Mouse (Mus musculus): ENCODE data around the gene Acsl5. TPM values are rescaled to one million over a fixed set of nuclear protein-coding genes. Genes with fewer than 3 reads are reported as not detected.

Gene Acsl5
- polyA plus RNA-seq, 1 experiment = 10.5 TPM

DNA sequence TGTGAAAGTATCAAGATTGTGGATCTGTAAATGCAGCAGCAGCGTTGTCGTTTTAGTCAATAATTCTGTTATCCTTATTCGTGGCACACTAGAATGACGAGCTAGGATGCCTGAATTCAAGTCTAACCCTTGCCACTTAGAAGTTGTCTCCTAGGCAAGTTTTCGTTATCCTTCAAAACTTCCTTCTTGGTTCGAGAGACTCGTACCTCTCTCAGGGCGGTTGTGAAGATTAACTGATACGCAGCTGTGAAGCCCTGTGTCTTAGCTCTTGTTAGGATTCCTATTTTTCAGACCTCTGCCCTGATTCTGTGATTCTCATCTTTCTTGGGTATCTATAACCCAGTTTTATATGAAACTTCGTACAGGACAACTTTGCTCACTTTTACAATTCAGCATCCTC, 65.2 kb downstream of the Acsl5 start:
- Histone ChIP-seq H3K27me3 (ENCODE audit: control insufficient read depth, insufficient read depth, low read length) (no peaks in the 10 kb centered on the region), H3K27ac (ENCODE audit: insufficient read depth, low read length) (no peak overlapping the region), H3K4me1 (ENCODE audit: control insufficient read depth, insufficient read depth, insufficient read length) (no peaks in the 10 kb centered on the region; the same call in 1 of the 2 replicates), H3K4me3 (ENCODE audit: extremely low read depth, insufficient read depth, insufficient read length) (no peak overlapping the region), H3K36me3 (ENCODE audit: control insufficient read depth, insufficient read depth, low read length) (0 out of 2 replicates have a peak, but pooled peaks cover 2% of the 10 kb centered on the region)
- TF ChIP-seq CTCF (IDR thresholded peaks at IDR 0.05; ENCODE audit: extremely low read depth, insufficient read depth, insufficient read length, insufficient replicate concordance) = no peak
- TF ChIP-seq POLR2A (IDR thresholded peaks at IDR 0.05; ENCODE audit: low read depth, low read length) = no peak
- 28% methylated on average over 10 of the region's 10 CpGs for WGBS
- DNase-seq (ENCODE audit: low read depth in 1 of 2, low spot score in 2 of 2) = no peak

DNA sequence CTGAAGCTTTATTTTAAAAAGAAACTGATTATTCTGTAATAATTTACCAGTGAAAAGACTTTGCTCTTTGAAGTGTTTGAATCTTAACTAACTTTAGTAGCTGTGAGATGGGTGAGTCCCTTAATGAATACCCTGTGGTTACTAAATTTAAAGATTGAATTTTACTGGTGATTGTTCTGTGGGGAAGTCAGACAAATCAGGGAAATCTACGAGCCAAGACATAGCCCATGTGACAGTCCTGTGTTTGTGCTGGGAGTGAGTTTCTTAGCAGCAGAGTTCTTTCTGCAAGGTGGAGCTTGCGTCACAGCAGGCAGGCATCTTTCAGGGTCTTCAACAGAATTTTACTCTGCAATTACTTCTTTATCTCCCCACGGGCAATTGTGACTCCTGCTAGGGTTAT, 67.3 kb downstream of the Acsl5 start:
- no peak for DNase-seq (ENCODE audit: low read depth in 1 of 2, low spot score in 2 of 2)
- 79% methylated on average over 3 of the region's 3 CpGs for WGBS
- H3K4me1 ChIP-seq (ENCODE audit: control insufficient read depth, insufficient read depth, insufficient read length) = no peaks in the 10 kb centered on the region; the same call in 1 of the 2 replicates
- H3K27me3 ChIP-seq (ENCODE audit: control insufficient read depth, insufficient read depth, low read length) = no peaks in the 10 kb centered on the region
- no peak overlapping the region for H3K27ac ChIP-seq (ENCODE audit: insufficient read depth, low read length)
- no peak overlapping the region for H3K4me3 ChIP-seq (ENCODE audit: extremely low read depth, insufficient read depth, insufficient read length)
- H3K36me3 ChIP-seq (ENCODE audit: control insufficient read depth, insufficient read depth, low read length) = peaks cover 5% of the 10 kb centered on the region
- TF ChIP-seq POLR2A (IDR thresholded peaks at IDR 0.05; ENCODE audit: low read depth, low read length) = no peak
- TF ChIP-seq CTCF (IDR thresholded peaks at IDR 0.05; ENCODE audit: extremely low read depth, insufficient read depth, insufficient read length, insufficient replicate concordance) = no peak

DNA sequence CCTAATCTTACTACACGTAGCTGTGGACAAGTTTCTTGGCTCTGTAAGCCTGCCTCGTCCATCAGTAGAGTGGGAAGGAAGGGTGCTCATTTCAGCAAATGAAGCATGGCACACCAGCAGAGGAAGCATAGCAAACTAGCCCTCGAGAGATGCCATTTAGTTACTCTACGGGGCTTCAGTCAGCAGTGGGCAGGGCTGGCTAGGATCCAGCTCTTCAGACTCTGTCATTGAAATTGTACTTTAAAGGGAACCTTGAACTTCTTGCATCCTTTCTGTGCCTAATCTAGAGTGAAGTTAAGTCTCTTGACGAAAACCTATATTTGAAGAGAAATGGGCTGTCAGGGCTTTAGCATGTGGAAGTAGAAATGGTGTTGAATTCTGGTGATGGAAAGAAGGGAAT, 67.8 kb downstream of the Acsl5 start:
- Histone ChIP-seq H3K27ac (ENCODE audit: insufficient read depth, low read length) (no peak overlapping the region), H3K4me1 (ENCODE audit: control insufficient read depth, insufficient read depth, insufficient read length) (no peaks in the 10 kb centered on the region; the same call in 1 of the 2 replicates)
- 83% methylated on average over 5 of the region's 5 CpGs for WGBS

DNA sequence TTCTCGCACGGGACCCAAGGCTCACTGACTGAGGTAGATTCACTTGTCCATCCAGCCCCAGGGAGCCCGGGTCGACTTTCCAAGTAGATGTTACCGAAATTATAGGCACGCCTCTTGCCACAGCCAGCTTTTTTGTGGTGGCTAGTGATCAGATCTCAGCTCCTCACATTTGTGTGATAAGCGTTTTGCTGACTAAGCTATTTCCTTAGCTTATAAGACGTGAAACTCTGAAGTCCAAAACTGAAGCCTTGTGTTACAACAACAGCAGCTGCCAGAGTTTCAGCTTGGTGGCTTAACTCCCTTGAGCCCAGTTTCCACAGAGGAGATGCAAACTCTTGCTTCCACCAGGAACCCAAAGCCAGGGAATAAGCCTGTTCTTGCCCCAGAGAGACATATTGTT, 70.9 kb downstream of the Acsl5 start:
- no peak for DNase-seq (ENCODE audit: low read depth in 1 of 2, low spot score in 2 of 2)
- Histone ChIP-seq H3K4me1 (ENCODE audit: control insufficient read depth, insufficient read depth, insufficient read length) (no peaks in the 10 kb centered on the region), H3K27me3 (ENCODE audit: control insufficient read depth, insufficient read depth, low read length) (no peaks in the 10 kb centered on the region), H3K4me3 (ENCODE audit: extremely low read depth, insufficient read depth, insufficient read length) (no peak overlapping the region), H3K27ac (ENCODE audit: insufficient read depth, low read length) (no peak overlapping the region), H3K36me3 (ENCODE audit: control insufficient read depth, insufficient read depth, low read length) (peaks cover 5% of the 10 kb centered on the region)
- TF ChIP-seq CTCF (IDR thresholded peaks at IDR 0.05; ENCODE audit: extremely low read depth, insufficient read depth, insufficient read length, insufficient replicate concordance) (no peak), POLR2A (IDR thresholded peaks at IDR 0.05; ENCODE audit: low read depth, low read length) (no peak)
- 92% methylated on average over 8 of the region's 8 CpGs for WGBS

More for the DNA sequence above, 67.8 kb downstream of the Acsl5 start:
- H3K4me3 ChIP-seq (ENCODE audit: extremely low read depth, insufficient read depth, insufficient read length) = no peak overlapping the region
- no peaks in the 10 kb centered on the region for H3K27me3 ChIP-seq (ENCODE audit: control insufficient read depth, insufficient read depth, low read length)
- TF ChIP-seq POLR2A (IDR thresholded peaks at IDR 0.05; ENCODE audit: low read depth, low read length) (no peak), CTCF (IDR thresholded peaks at IDR 0.05; ENCODE audit: extremely low read depth, insufficient read depth, insufficient read length, insufficient replicate concordance) (no peak)
- H3K36me3 ChIP-seq (ENCODE audit: control insufficient read depth, insufficient read depth, low read length) = peaks cover 5% of the 10 kb centered on the region
- DNase-seq (ENCODE audit: low read depth in 1 of 2, low spot score in 2 of 2) = no peak

DNA sequence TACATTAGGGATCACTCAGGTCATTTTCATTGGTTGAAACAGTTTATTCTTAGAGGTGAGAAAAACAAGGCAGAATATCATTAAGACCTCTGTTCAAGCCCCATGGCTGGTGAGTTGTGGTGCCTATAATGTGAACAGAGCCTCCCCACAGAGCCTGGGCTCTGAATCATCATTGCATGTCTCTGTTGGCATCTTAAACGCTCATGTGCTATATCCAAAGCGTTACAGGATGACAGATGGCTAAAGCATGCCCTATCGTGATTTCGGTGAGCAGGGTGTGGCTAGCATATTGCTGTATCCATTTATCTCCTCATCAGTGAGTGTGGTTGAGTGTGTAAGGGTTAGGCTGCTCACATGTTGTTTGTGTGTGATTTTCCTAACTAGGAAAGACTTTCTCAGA, 75.8 kb downstream of the Acsl5 start:
- H3K4me3 ChIP-seq (ENCODE audit: extremely low read depth, insufficient read depth, insufficient read length) = no peak overlapping the region
- H3K27me3 ChIP-seq (ENCODE audit: control insufficient read depth, insufficient read depth, low read length) = no peaks in the 10 kb centered on the region
- 86% methylated on average over 4 of the region's 4 CpGs for WGBS
- no peak for TF ChIP-seq POLR2A (IDR thresholded peaks at IDR 0.05; ENCODE audit: low read depth, low read length)
- no peak for TF ChIP-seq CTCF (IDR thresholded peaks at IDR 0.05; ENCODE audit: extremely low read depth, insufficient read depth, insufficient read length, insufficient replicate concordance)
- no peak overlapping the region for H3K27ac ChIP-seq (ENCODE audit: insufficient read depth, low read length)
- DNase-seq (ENCODE audit: low read depth in 1 of 2, low spot score in 2 of 2) = no peak
- H3K4me1 ChIP-seq (ENCODE audit: control insufficient read depth, insufficient read depth, insufficient read length) = no peaks in the 10 kb centered on the region
- H3K36me3 ChIP-seq (ENCODE audit: control insufficient read depth, insufficient read depth, low read length) = peaks cover 9% of the 10 kb centered on the region

DNA sequence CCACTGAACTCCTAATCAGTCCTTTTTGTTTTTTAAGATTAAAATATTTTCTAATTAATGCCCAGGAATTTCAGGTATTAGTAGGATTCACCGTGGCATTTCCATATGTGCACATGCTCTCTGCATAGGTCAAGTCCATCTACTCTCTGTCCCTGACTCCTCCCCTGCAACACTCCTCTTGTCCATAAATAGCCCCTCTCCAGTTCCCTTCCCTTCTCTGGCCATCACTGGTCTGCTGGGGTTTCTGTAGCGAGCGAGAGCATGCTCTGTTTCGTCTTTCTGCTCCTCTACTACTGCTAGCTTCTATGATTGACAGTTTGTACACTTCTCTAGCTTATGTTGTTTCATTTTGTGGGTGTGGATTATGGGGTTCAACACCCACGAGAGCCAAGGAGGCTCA, 80.0 kb downstream of the Acsl5 start:
- peaks cover 5% of the 10 kb centered on the region for H3K36me3 ChIP-seq (ENCODE audit: control insufficient read depth, insufficient read depth, low read length)
- DNase-seq (ENCODE audit: low read depth in 1 of 2, low spot score in 2 of 2) = no peak
- 95% methylated on average over 5 of the region's 5 CpGs for whole genome bisulfite sequencing
- H3K4me3 ChIP-seq (ENCODE audit: extremely low read depth, insufficient read depth, insufficient read length) = no peak overlapping the region
- TF ChIP-seq POLR2A (IDR thresholded peaks at IDR 0.05; ENCODE audit: low read depth, low read length) (no peak), CTCF (IDR thresholded peaks at IDR 0.05; ENCODE audit: extremely low read depth, insufficient read depth, insufficient read length, insufficient replicate concordance) (no peak)
- H3K27me3 ChIP-seq (ENCODE audit: control insufficient read depth, insufficient read depth, low read length) = no peaks in the 10 kb centered on the region
- H3K4me1 ChIP-seq (ENCODE audit: control insufficient read depth, insufficient read depth, insufficient read length) = no peaks in the 10 kb centered on the region
- H3K27ac ChIP-seq (ENCODE audit: insufficient read depth, low read length) = no peak overlapping the region

DNA sequence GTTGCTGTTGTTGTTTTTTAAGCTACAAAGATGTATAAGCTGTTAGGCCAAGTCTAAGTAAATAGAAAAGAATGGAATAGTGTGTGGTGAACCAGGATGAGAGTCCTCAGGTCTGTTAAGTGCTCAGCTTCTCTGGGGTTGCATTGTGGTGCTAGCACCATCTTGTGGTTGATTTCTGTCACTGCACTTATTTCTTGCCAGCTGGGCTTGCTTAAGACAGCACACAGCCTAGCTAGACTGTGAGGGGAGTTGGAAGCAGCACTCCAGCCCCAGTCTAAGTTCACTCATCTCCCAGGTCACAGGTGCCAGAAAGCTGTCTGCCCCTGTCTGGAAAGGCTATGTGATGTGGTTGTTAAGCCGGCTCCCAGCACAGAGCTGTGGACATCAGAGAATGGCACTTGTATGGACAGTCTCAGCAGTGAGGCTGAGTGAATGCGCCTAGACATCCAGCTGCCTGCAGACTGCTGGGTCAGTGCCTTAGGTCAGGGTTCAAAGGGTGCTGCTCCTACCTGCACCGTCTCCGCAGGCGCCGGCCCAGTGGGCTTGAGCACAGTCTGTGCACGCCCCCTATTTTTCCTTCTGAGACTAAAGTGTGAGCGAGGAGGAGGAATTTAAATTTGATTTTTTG, 81.0 kb downstream of the Acsl5 start:
- no peak for TF ChIP-seq POLR2A (IDR thresholded peaks at IDR 0.05; ENCODE audit: low read depth, low read length)
- TF ChIP-seq CTCF (IDR thresholded peaks at IDR 0.05; ENCODE audit: extremely low read depth, insufficient read depth, insufficient read length, insufficient replicate concordance) = peak; percentile 66; the same call in 1 of the 2 replicates
- Histone ChIP-seq H3K4me1 (ENCODE audit: control insufficient read depth, insufficient read depth, insufficient read length) (no peaks in the 10 kb centered on the region), H3K36me3 (ENCODE audit: control insufficient read depth, insufficient read depth, low read length) (peaks cover 7% of the 10 kb centered on the region), H3K27ac (ENCODE audit: insufficient read depth, low read length) (no peak overlapping the region), H3K27me3 (ENCODE audit: control insufficient read depth, insufficient read depth, low read length) (no peaks in the 10 kb centered on the region), H3K4me3 (ENCODE audit: extremely low read depth, insufficient read depth, insufficient read length) (no peak overlapping the region)
- peak; percentile 28 to 53 for DNase-seq (ENCODE audit: low read depth in 1 of 2, low spot score in 2 of 2)
- WGBS = 97% methylated on average over 8 of the region's 8 CpGs
